Mouse (Mus musculus): Measurements from ENCODE around the gene Hbq1a.

GRCm38 (mm10) chr11:32256566-32256965 lies 43.3 kb upstream of the Hbq1a start:
- TF ChIP-seq CTCF (IDR thresholded peaks at IDR 0.05; ENCODE audit: control insufficient read depth, insufficient read depth, insufficient read length) (no peak), USF1 (IDR thresholded peaks at IDR 0.05; ENCODE audit: low read depth) (no peak), MYOG (IDR thresholded peaks at IDR 0.05; ENCODE audit: control insufficient read depth, extremely low read depth, insufficient read length) (no peak), CEBPB (IDR thresholded peaks at IDR 0.05; ENCODE audit: low read depth) (no peak), MYOD1 (IDR thresholded peaks at IDR 0.05; ENCODE audit: control insufficient read depth, insufficient read length, low read depth) (no peak), MAX (IDR thresholded peaks at IDR 0.05) (no peak)
